Mouse (Mus musculus): ENCODE measurements around the gene Aldh3b1.

- no peak for TF ChIP-seq CTCF (IDR thresholded peaks at IDR 0.05; ENCODE audit: borderline replicate concordance, extremely low read depth, insufficient read depth, insufficient read length)
- no peak for TF ChIP-seq POLR2A (IDR thresholded peaks at IDR 0.05; ENCODE audit: borderline replicate concordance, extremely low read depth, insufficient read depth, insufficient read length, poor library complexity, severe bottlenecking)
Observed at GRCm38 (mm10) chr19:3916727-3917126, 12.9 kb downstream of the Aldh3b1 start.

Data from brain, embryonic 14.5 days (tissue).